Mouse (Mus musculus) spleen, postnatal 36 days (tissue): ENCODE data around the gene Pde4a.
A peak's percentile ranks its signal among the peaks of the same experiment; 100 is the strongest.

Source experiments
- DNase-seq, 2 experiments: peaks; one replicate each; pipeline ENCODE4 v3.0.0; 2022; ENCODE audit warnings: low spot score in 2 of 2, mixed read lengths in 1 of 2

Gene Pde4a

DNA sequence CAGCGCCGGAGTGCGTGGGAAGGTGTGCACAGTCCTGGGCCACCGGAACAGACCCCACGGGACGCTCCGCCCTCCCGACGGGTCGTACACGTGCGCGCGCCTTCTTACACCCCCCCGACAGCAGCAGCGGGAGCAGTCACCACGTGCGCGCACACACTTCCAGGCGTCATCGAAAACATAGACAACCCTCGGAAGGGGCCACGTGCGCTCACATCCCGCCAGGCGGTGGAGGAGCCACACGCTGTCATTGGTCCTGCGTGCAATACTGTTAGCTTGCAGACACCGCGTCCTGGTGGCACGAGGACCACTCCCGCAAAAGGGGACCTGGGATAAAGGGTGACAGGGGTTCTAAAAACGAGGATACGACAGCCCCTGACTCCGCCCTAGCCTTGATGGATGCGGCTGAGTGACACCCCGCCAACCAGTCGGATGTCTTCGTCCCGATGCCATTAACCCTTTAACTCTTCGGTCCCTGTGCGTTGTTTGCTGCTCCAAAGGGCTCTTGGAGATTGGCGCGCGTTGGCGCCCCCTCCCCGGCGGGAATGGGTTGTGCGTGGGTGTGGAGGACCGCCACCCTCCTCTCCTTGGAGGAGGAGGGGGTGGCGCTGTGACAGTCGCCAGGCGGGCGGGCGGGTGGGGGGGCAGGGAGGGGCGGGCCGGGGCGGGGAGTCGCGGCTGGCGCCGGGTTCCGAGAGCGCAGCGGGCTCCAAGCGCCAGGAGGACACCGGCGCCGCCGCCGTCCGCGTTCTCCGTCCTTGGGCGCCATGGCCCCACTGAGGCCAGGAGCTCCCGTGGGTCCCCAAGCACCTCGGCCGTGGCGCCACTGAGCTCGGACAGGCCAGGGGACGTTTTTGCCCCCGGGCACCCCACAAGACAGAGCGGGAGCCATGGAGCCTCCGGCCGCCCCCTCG, at the start of gene Pde4a:
Gene Pde4a (plus strand): TSS at position 674 of the 911 bp plus-strand sequence.
- DNase-seq, result no peak

DNA sequence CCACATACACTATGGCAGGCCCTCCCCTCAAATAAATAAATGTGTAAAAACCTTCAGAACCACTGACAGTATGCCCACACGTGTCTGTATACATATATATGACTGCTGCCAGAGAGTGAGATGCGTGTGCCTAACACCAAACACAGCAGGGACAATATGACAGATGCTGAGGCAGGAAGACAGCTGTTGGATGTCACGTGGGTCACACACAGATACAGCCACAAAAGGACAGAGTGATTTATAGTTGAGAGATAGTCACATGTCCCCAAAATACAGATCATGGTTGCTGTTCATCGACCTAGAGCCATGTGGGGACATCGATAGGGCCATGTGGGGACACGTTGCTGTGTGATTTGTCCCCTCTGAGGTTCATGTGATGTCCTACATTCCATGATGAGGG, 48.4 kb upstream of the Pde4a start:
- no peak for DNase-seq

DNA sequence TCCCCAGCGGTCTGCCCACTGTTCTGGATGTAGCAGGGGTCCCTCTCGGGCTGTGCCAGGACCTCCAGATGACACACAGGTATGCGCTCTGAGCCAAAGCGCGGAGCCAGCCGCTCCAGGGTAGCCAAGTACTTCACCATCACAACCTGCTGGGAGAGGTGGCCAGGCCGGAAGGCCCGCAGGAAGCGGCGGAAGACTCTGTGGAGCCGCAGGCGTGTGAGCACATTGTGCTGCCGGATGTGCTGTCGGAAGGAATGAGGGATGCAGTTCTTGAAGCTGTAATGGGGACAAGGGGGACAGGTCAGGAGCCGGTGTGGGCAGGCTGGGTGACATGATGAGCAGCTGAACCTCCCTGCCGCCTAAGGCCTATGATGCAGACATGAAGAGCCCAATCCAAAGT, 44.0 kb upstream of the Pde4a start:
- DNase-seq, result no peak

DNA sequence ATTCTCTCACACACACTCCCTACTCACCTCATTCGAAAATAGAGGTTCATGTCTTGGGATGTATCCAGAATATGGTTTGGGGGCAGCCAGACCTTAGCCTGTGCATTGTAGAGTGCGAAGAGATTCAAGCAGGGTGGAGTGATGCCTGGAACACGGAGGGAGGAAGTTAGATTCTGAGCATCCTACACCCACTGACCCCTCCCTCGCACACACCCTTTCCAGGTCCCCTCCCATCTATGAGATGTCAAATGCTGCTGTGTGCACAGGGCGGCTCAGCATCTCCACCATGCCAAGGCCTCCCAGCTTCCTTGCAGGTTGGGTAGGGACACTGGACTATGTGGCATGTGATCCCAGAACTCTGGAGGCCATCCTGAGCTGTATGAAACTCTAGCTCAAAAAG, 40.7 kb upstream of the Pde4a start:
- DNase-seq, result no peak

DNA sequence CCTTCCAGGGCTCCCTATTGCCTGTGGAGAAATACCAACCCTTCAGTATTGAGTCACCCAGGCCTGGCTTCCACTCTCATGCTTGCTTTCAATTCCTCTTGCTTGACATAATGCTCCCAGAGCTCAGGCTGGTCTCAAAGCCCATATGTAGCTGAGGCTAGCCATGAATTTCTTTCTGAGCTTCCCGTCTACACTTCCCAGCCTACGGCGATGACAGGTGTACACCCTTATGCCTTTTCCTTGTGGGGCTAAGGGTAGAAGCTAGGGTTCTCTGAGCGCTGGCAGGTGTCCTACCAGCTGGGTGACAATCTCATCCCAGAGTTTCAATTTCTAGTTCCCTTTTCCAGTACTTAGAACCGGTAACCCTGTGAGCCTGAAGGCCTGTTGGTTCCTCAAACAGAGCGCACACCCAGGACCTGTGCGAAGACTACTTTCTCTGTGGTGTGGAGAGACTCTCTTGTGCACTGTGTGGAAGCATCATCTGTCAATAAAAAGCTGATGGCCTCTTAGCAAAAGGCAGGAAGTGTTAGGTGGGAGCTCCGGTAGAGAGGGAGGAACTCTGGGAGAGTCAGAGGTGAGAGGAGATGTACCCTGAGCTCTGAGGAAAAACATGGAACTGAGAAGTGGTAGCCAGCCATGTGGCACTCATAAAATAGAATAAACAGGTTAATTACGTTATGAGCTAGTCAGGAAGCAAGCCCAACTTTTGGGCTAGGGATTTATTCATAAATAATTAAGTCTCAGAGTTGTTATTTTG, 39.8 kb upstream of the Pde4a start:
- no peak for DNase-seq

DNA sequence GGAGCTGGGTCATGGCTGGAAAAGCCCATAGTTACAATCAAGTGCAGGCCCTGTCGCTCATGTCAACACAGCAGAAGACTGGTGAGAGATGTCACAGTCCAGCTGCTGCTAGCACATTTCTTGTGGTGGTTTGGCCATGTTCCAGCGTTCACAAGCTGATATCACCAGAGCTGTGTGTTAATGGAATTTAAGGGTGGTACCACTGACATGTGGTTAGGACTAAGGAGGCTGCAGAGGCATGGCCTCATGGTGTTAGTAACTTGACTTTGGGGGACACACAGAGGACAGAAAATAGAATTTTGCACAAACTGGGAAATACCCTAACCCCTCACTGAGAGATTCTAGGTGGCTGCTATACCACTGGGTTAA, 39.3 kb upstream of the Pde4a start:
- DNase-seq, result no peak

DNA sequence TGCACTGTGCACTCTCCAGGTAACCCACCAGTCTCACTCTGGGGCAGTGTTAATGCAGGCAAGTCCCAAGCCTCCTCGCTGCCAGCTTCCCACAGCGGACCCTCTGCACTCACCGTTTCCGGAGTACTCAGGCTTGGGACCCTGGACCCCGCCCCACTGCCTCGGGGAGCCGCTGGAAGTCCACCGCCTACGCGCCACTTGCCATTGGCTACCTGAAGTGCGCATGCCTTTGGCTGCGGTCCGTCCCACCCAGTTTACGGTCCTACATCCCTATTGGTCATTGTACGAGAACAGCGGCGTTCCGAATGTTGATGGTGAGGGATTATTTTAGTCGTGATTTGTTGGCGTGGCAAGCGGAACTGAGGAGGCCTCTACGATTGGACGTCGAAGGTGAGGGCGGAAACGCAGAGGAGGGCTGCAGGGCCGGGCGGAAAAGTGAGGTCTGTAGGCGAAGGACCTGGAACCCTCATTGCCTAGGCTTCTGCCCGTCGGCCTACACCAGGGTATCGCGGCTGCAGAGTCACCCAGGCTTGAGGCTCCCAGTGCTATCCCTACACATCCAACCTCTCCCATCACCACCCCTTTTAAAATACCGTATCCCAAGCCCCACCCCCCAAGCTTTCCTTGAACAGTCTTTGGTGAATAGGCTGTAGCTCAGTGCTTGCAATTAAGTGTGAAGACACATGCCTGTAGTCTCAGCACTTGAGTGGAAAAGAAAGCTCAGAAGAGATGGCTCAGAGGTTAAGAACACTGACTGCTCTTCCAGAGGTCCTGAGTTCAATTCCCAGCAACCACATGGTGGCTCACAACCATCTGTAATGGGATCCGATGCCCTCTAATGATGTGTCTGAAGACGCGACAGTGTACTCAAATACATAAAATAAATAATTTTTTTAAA, 34.2 kb upstream of the Pde4a start, which contains the start of gene Tyk2:
Gene Tyk2 (minus strand): TSS at position 185 of the 898 bp plus-strand sequence.
- DNase-seq, result peak; percentile 95 to 96

DNA sequence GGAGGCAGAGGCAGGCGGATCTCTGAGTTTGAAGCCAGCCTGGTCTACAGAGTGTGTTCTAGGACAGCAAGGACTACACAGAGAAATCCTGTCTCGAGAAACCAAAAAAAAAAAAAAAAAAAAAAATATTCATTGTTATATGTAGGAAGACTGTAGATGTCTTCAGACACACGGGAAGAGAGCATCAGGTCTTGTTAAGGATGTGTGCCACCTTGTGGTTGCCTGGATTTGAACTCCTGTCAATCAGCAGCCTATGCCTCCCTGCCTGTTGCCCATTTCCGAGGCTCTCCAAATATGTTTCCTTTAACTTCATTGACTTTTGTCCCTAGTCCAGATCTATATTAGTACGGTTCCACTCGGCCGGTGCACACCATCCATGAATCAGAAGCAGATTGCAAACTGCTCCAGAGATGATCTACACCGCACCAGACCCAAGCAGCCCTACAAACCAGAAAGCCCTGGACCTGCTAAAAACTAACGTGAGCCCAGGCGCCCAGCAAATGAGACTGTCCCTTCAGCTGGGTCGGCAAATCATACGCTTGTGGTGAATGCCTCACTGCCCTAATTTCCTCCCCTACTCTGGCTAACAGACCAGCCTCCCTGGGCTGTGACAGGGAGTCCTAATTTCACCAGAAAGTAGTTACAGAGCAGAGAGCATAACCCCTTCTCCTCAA, 33.3 kb upstream of the Pde4a start:
- no peak for DNase-seq

DNA sequence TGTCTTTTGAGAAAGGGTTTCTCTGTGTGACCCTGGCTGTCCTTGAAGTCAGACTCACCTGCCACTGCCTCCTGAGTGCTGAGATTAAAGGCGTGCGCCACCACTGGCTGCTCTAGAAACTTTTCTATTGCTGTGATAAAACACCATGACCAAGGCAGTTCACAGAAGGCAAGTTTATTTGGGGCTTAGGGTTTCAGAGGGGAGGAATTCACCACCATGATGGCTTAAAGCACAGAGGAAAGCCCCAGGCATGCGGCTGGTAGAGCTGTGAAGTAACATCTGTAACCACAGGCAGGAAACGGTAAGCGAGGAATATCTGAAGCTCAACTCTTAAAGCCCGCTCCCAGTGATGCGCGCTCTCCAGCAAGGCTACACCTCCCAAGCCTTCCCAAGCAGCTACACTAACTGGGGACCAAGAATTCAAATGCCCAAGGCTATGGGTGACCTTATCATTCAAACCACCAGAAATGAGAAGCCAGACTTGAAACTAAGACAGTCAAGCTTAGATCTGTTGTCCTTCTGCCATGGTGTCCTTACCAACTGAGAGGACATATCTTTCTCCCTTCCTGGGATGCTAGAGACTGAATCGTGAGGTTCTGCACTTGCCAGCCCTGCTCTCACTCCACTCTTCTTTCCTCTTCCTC, 32.3 kb upstream of the Pde4a start:
- peak; percentile 32 to 43 for DNase-seq

DNA sequence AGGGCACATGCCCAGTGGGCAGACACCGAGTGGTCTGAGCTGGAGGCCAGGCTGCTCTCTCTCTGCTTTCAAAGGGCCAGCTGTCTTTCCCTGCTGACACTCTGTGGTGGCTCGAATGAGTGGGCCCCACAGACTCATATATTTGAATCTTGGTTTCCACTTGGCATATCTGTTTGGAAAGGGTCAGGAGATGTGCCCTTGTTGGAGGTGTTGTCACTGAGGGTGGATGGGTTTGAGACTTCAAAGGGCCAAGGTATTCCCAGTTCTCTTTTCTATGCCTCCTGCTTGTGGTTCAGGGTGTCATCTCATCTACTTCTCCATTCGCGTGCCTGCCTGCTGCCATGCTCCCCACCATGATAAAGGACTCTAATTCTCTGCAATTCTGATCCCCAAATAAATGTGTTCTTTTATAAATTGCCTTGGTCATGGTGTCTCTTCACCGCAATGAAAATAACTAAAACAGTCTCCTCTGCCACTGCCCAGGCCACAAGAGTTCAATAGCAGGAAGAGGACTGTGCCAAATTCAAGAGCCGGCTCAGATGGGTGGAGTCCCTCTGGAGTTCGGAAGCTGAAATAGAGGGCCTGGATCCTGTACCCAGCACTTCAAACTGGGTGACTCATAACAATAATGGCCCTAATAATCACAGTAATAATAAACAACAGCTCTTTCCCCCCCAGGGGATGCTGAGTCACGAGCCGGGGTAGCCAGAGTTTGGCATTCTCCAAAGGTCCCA, 30.8 kb upstream of the Pde4a start:
- DNase-seq, result no peak

DNA sequence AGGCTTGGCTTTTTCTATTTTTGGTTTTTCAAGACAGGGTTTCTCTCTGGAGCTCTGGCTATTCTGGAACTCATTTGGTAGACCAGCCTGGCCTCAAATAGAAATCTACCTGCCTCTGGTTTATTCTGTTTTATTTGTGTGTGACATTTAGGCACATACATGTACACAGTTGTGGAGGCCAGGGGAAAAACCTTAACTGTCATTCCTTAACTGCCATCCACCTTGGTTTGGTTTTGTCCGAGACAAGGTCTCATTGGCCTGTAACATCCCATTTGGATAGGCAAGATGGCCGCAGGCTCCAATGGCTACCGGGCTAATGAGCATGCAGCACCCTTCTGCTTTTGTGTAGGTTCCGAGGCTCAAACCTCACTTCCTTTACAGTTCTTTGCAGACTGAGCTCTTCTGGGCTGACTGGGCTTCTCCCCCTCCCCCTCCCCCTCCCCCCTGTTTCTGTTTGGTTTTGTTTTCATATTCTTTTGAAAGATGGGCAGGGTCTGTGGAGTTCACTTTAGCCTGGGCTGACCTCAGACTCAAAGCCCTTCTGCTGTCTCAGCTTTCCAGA, 30.1 kb upstream of the Pde4a start:
- DNase-seq, result no peak

DNA sequence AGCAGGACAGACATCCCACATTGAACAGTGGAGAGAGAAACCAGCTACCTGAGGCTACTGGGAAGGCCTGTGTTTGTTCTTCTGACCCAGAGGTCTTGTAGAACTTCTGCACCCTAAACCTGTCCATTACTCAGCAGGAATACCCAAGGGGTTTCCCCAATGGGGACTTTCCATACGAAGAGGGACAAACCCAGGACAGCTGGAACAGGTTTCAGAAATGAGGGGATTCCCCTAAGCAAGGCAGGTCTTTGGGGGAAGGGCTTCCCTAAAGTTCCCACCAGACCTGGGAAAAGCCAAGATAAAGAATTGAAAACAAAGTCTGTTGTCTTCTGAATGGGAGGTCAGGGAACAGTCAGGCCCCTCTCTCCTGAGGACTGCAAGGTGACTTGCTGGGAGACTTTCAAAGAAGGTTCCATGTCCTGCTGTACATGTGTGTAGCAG, 29.6 kb upstream of the Pde4a start:
- peak; percentile 50 to 57 for DNase-seq

DNA sequence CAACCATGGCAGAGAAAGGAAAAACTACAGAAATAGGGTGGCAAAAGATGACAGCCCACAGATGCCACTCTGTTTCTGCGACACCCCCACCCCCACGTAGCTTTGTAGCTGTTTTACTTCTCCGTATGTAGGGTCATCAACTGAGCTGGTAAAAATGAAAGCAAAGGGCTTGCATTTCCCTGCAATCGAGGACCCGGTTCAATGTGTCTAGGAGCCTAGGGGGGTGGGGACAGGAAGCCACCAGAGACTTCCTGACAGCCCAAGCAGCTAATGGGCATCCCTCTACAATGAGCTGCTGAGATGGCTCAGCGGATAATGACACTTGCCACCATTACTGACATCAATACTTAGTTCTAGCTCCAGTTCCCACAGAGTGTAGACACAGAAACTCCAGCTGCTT, 29.1 kb upstream of the Pde4a start:
- peak; percentile 50 to 58 for DNase-seq

DNA sequence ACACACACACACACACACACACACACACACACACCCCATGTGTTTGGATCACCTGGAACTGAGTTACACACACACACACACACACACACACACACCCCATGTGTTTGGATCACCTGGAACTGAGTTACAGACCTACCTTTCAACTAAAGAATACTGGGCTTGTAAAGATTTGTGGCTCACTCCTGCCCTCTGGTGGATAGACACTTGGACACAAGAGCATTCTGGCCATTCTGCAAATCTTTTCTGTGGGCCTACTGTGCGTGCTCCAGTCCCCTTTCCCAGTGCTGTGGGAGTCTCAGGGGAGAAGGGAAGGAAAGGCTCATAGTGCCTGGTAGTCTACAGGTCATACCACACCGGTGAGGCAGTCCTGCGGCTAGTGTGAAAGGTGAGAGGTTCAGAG, 28.3 kb upstream of the Pde4a start:
- peak; percentile 55 to 66 for DNase-seq

DNA sequence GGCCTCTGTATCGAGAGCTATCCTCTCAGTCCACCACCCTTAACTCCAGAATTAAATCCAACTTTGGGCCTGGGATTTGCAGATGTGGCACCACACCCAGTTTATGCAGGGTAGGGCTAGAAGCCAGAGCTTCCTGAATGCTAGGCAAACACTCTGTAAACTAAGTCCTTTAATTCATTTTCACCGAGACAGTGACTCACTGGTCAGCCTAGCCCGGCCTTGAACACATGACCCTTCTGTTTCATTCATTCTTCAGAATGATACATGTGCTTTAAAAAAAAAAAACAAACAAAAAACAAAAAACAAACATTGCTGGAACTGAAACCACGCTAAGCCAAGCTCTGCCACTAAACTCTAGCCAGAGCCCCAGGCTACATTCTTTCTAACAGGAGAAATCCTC, 27.1 kb upstream of the Pde4a start:
- no peak for DNase-seq

DNA sequence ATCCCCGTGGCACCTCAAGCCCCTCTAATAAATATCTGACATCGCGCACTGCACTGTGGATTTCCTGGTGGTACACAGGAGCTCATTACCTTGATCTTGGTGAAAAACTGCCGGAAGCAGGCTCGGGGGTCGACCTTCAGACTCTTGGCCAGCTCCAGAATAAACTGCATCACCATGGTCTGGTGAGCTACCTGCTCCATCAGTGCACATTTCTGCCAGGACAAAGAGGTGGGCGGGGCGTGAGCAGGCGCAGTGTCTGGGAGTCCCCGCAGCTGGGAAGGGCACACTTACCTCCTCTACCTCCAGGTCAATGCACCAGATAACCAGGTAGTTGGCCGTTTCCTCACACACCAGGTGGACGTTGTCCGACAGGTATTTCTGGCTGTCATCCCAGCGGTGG, 23.6 kb upstream of the Pde4a start:
- DNase-seq, result no peak

DNA sequence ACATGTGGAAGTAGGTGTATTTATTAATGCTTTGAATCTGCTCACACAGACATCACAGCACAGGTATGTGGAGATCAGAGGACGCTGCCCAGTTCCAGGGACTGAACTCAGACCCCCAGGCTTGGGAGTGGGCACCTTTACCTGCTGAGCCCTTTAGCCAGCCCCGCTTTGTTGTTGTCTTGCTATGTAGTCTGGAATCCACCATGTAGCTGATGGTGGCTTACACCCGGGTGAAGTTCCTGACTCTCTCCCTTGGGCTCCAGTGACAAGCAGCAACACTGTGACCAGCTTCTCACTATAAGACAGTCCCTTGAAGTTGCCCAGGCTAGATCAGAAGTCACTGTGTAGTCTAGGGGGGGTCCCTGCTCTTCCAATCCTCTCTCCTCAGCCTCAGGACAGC, 21.2 kb upstream of the Pde4a start:
- DNase-seq, result no peak

DNA sequence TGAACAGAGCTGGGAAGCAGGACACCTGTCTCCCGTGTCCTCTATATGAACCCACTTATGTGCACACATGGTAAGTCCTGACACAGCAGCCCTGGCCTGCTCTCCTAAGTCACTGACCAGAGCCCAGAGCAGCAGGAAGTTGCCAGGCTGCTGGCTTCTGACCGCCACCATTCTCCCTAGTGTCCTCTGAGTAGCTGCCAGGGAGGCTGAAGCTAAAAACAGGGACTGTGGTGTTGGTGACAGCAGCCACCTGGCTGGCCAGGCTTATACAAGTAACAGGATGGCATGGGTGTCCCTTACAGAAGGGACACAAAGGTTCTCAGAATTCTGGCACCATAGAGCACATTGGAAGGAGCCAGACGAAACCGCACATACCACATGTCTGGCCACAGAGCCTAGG, 20.1 kb upstream of the Pde4a start:
- DNase-seq, result no peak

DNA sequence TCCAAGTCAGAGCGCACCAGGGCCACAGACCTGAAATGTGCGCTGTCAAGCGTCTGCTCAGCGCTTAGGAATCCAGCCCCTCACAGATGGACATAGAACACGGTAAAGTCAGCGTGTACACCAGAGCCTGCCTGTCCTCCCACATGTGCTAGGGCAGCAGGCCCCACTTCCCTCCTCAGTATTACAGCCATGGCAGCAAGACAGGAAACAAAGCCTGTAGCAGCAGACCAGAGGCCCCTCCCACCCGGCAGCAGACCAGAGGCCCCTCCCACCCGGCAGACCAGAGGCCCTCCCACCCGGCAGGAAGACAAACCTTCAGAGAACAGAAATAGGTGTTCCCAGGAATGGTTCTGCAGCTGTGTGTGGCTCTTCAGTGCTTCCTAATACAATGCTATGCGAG, 18.8 kb upstream of the Pde4a start:
- DNase-seq, result peak; percentile 56 to 71

DNA sequence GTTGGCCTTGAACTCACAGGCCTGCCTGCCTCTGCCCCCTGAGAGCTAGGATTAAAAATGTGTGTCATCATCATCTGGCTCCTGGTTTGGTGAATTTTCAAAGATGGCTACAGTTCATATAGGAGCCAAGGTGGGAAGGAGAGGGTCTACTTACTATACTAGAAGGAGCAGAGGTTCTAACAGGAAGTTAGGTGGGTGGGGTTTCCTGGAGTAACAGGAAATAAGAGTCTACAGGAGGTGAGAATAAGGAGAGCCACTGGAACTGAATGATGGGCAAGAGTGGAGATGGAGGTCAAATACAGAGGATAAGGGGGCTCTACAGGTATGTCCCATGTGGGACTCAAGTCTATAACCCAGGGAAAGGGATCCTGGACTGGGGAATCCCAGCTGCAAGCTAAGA, 17.1 kb upstream of the Pde4a start:
- no peak for DNase-seq
